Mouse (Mus musculus) G1E (cell line): Measurements from ENCODE around the gene Hk2.

Experiments
- CTCF ChIP-seq: IDR thresholded peaks from 2 replicates; pipeline ENCODE4 v1.5.1; 2012; ENCODE audit warnings: low read depth, low read length, inconsistent platforms, mixed read lengths
- GATA1 ChIP-seq: IDR thresholded peaks from 2 replicates; pipeline ENCODE4 v1.6.1; 2012; ENCODE audit warnings: borderline replicate concordance, low read length, inconsistent platforms, mixed read lengths
- GATA2 ChIP-seq: IDR thresholded peaks from 2 replicates; pipeline ENCODE4 v1.6.1; 2012; ENCODE audit warnings: low read depth, low read length, inconsistent platforms, borderline replicate concordance
- POLR2AphosphoS5 ChIP-seq: IDR thresholded peaks from 2 replicates; pipeline ENCODE4 v1.6.1; 2012; ENCODE audit warnings: low read depth, low read length, inconsistent platforms; ENCODE audit not compliant: insufficient replicate concordance
- TAL1 ChIP-seq: conservative IDR thresholded peaks from 2 replicates; pipeline ENCODE4 v1.6.1; 2012; ENCODE audit warnings: low read depth, low read length, inconsistent platforms, mixed read lengths

DNA sequence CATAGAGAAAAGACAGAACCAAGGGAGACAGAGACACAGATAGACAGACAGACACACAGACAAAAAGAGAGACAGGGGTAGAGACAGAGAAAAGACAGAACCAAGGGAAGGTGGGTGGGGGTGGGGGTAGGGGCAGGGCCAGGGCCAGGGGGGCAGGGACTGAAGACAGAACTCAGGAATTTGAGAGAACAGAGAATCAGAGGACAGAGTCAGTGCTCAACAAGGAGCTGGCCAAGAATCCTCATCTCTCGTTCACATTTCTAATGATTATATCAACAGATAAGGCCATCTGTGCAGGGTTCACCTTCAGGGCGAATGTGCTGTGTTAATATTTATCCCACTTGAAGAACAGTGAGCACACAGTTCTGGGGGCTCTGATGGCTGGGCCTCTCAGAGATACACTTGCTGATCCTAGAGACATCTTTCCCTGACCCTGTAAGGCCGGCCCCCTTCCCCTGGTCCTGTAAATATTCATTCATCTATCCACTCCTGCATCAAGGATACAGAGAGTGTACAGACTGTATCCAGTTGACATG, 24.0 kb upstream of the Hk2 start:
- no peak for TF ChIP-seq CTCF
- no peak for TF ChIP-seq GATA1
- no peak for TF ChIP-seq POLR2AphosphoS5
- no peak for TF ChIP-seq TAL1
- TF ChIP-seq GATA2 = no peak
